Mouse (Mus musculus): Measurements from ENCODE around the gene Abraxas2. TPM values are rescaled to one million over a fixed set of nuclear protein-coding genes. Genes with fewer than 3 reads are reported as not detected.
A peak's percentile ranks its signal among the peaks of the same experiment; 100 is the strongest.

Abraxas2 gene
- polyA plus RNA-seq (2016; fragmentation: Nextera tagmentation; extraction: Ambion mirVana) = 36.2 and 36.6 TPM in 2 replicates

DNA sequence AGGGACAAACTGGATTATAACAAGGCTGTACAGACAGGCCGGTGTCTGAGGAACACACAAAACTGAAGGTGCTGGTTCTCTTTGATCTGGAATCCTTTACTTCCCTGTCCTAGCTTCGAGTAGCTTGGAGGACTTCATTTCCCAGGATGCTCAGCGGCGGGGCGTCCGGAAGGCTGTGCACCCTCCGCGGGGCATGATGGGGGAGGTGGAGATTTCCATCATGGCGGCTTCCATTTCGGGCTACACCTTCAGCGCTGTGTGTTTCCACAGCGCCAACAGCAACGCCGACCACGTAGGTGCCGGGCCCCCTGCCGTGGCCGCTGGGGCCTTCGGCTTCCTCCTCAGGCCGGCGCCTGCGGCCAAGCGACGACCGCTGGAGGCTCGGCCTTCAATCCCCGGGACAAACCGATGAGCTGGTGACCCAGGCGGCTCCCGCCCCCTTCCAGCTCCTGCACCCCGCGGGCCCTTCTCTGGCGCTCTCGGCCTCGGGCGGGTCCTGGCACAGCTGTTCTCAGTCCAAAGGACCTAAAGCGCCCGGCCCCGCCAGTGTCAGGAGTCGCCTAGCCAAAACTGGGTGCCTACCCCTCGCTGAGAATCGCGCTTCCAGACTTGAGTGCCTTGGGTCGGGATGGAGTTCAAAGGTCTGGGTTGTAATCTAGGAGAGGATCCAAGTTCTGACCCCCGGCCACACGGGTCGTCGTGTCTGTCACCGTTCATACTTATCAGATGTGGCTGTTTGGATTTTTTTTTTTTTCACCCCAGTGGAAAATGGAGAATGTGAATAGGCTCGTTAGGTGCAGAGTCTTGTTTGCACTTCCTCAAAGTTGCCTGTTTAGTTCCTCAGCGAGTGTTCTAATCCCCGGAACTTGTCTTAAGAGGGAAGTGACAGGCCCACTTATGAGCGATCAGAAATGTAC, at the start of gene Abraxas2:
Gene Abraxas2, plus strand, starts transcription at position 184 of the 917 bp plus-strand sequence.
- peaks cover 11% of the 10 kb centered on the region for H3K4me1 ChIP-seq
- under 1% methylated on average over 53 of the region's 53 CpGs for WGBS

GRCm38 (mm10) chr7:132809721-132810120, 49.3 kb upstream of the Abraxas2 start:
- no peak for DNase-seq (ENCODE audit: low spot score)
- Histone ChIP-seq H3K4me3 (peak overlapping the region; percentile 35), H3K9me3 (replicated peaks) (no peaks in the 10 kb centered on the region), H3K4me1 (peaks cover 93% of the 10 kb centered on the region), H3K27me3 (ENCODE audit: low read depth, poor library complexity, severe bottlenecking) (no peaks in the 10 kb centered on the region), H3K36me3 (no peaks in the 10 kb centered on the region), H3K27ac (replicated peaks) (peak overlapping the region; percentile 90)
- WGBS = 33% methylated on average over 6 of the region's 6 CpGs

More for the DNA sequence above, at the start of gene Abraxas2:
- H3K4me3 ChIP-seq = peak within 1 kb of the TSS; percentile 91
- H3K9me3 ChIP-seq (replicated peaks) = no peaks in the 10 kb centered on the region
- DNase-seq (ENCODE audit: low spot score) = peak; percentile 88
- peak within 1 kb of the TSS; percentile 92 for H3K27ac ChIP-seq (replicated peaks)
- no peaks in the 10 kb centered on the region for H3K27me3 ChIP-seq (ENCODE audit: low read depth, poor library complexity, severe bottlenecking)
- H3K36me3 ChIP-seq = no peaks in the 10 kb centered on the region; the same call in 1 of the 2 replicates

GRCm38 (mm10) chr7:132810368-132810767, 48.7 kb upstream of the Abraxas2 start:
- Histone ChIP-seq H3K27ac (replicated peaks) (peak overlapping the region; percentile 90), H3K27me3 (ENCODE audit: low read depth, poor library complexity, severe bottlenecking) (no peaks in the 10 kb centered on the region), H3K4me1 (peaks cover 95% of the 10 kb centered on the region), H3K36me3 (no peaks in the 10 kb centered on the region), H3K4me3 (peak overlapping the region; percentile 20; the same call in 1 of the 2 replicates), H3K9me3 (replicated peaks) (no peaks in the 10 kb centered on the region)
- DNase-seq (ENCODE audit: low spot score) = peak; percentile 40
- 17% methylated on average over 6 of the region's 6 CpGs for WGBS

DNA sequence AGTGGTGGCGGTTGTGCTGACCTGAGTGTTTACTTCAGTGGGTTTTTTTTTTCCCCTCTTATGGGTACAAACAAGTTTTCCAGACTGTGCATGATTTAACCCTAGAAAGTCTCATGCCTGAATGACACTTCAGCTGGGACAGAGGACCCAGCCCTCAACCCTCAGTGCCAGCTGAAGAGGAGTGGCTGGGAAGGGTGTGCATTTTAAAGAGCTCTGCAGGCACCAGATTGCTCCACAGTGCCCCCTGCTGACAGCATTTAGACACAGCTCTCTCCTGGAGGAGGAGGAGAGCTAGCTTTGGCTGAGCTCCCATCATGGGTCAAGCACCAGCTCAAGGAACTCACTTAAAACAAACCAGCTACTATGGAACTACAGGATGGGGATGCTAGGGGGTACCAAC, 48.1 kb upstream of the Abraxas2 start:
- no peaks in the 10 kb centered on the region for H3K36me3 ChIP-seq
- DNase-seq (ENCODE audit: low spot score) = peak; percentile 88
- peak overlapping the region; percentile 75 for H3K4me3 ChIP-seq
- peak overlapping the region; percentile 90; the same call in 1 of the 2 replicates for H3K27ac ChIP-seq (replicated peaks)
- WGBS = 59% methylated on average over 1 of the region's 1 CpGs
- H3K27me3 ChIP-seq (ENCODE audit: low read depth, poor library complexity, severe bottlenecking) = no peaks in the 10 kb centered on the region
- no peaks in the 10 kb centered on the region for H3K9me3 ChIP-seq (replicated peaks)
- peaks cover 95% of the 10 kb centered on the region for H3K4me1 ChIP-seq

- Histone ChIP-seq H3K27ac (replicated peaks) (peak overlapping the region; percentile 92), H3K9me3 (replicated peaks) (no peaks in the 10 kb centered on the region), H3K4me3 (peak overlapping the region; percentile 75), H3K4me1 (peaks cover 93% of the 10 kb centered on the region), H3K36me3 (no peaks in the 10 kb centered on the region), H3K27me3 (ENCODE audit: low read depth, poor library complexity, severe bottlenecking) (no peaks in the 10 kb centered on the region)
- peak; percentile 50 for DNase-seq (ENCODE audit: low spot score)
- 17% methylated on average over 23 of the region's 23 CpGs for WGBS
Measured at GRCm38 (mm10) chr7:132811716-132812618, 47.1 kb upstream of the Abraxas2 start.

DNA sequence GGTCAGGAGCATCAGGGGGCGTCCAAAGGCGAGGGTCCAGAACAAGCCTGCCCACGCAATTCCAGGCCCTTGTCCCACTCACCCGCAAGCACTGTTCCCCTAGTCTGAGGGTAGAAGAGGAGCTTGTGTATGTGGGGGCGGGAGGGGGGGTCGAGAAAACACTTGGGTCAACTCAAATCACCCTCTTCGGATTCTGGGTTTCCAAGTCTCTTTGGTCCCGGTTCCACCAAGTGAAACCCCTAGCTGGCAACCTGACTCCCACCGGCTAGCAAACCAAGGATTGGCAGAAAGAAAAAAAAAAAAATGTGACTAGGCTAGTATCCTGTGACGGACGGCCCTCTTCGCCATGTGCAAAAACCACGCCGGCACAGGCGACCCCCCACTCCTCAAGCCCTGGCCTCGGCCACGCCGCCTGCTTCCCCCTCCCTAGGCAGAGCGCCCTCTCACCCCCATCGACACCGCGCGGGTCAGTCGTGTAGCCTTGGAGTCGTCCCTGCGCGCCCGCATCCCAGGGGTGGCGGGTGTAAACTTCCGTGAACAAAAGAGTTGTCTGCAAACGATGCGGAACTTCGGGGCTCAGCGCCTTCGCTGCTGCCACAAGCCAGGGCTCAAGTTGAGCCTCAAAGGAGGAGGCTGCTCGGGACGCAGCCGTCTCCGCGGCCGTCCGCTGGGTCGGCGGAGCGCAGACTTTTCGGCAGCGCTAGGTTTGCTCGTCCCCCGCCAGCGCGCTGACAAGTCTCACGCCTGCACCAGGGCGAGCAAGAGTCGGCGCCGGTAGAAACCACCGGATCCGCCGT, 46.2 kb upstream of the Abraxas2 start:
- Histone ChIP-seq H3K36me3 (no peaks in the 10 kb centered on the region), H3K27me3 (ENCODE audit: low read depth, poor library complexity, severe bottlenecking) (no peaks in the 10 kb centered on the region), H3K4me1 (peaks cover 87% of the 10 kb centered on the region), H3K27ac (replicated peaks) (peak overlapping the region; percentile 92), H3K4me3 (peak overlapping the region; percentile 75), H3K9me3 (replicated peaks) (no peaks in the 10 kb centered on the region)
- WGBS = under 1% methylated on average over 59 of the region's 59 CpGs
- peak; percentile 76 for DNase-seq (ENCODE audit: low spot score)

DNA sequence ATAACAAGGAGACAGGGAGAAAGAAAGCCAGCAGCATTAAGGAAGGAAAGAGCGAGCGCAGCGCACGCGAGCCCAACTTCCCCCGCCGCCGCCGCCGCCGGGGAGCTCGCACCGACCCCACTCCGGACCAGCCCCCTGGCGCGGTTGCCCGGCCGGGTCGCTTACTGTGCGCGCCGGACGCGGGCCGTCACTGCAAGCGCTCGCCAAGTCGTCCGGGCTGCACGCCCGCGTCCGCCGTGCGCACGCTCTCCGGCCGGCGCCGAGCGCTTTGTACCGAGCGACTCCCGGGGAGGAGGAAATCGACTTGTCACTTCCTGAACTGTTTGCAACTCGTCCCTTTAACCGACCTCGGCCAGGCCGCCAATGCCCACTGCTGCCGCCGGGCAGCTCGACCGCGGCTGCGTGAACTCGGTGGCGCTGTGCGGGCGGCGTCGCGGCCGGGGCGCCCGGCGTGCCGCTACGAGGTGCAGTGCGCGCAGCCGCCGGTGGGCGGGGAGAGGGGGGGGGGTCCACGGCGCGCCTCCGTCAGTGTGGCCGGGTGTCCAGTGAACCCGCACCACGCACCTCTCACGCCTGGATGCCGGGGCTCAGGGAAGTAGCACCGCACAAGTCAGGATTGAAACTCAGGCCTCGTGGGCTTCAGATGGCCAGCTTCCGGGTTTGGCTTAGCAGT, 45.5 kb upstream of the Abraxas2 start, which contains the start of gene Fam53b:
Gene Fam53b, minus strand, starts transcription at position 471 of the 673 bp plus-strand sequence.
- no peaks in the 10 kb centered on the region for H3K9me3 ChIP-seq (replicated peaks)
- WGBS = under 1% methylated on average over 75 of the region's 85 CpGs
- H3K4me1 ChIP-seq = peaks cover 79% of the 10 kb centered on the region
- peak; percentile 80 for DNase-seq (ENCODE audit: low spot score)
- H3K4me3 ChIP-seq = peak within 1 kb of the TSS; percentile 75
- peak within 1 kb of the TSS; percentile 92 for H3K27ac ChIP-seq (replicated peaks)
- H3K36me3 ChIP-seq = no peaks in the 10 kb centered on the region
- no peaks in the 10 kb centered on the region for H3K27me3 ChIP-seq (ENCODE audit: low read depth, poor library complexity, severe bottlenecking)

GRCm38 (mm10) chr7:132814089-132814450, 45.0 kb upstream of the Abraxas2 start:
- peaks cover 74% of the 10 kb centered on the region for H3K4me1 ChIP-seq
- H3K9me3 ChIP-seq (replicated peaks) = no peaks in the 10 kb centered on the region
- 4% methylated on average over 7 of the region's 7 CpGs for WGBS
- peaks cover 4% of the 10 kb centered on the region for H3K36me3 ChIP-seq
- peak overlapping the region; percentile 92 for H3K27ac ChIP-seq (replicated peaks)
- DNase-seq (ENCODE audit: low spot score) = no peak
- no peaks in the 10 kb centered on the region for H3K27me3 ChIP-seq (ENCODE audit: low read depth, poor library complexity, severe bottlenecking)
- peak overlapping the region; percentile 75 for H3K4me3 ChIP-seq

DNA sequence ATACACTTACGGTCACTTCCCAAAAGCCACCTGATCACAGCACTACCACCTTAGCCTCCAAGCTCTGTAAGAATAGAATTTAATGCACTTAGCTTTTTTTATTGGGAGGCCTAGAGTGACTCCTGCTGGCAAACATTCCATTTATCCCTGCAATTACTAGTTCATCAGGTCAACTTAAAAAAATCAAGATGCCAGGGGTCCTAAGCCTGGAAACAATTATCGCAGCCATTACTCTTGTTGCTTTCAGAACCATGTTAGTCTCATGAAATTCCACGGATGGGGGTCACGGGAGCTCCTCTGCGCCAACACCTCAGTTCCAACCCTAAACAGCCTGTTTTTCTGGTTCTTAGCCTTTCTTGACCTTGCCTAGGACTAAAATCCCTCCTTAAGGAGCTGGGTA, 43.9 kb upstream of the Abraxas2 start:
- Histone ChIP-seq H3K9me3 (replicated peaks) (no peaks in the 10 kb centered on the region), H3K4me3 (no peak overlapping the region), H3K27ac (replicated peaks) (no peak overlapping the region), H3K36me3 (peaks cover 4% of the 10 kb centered on the region), H3K27me3 (ENCODE audit: low read depth, poor library complexity, severe bottlenecking) (no peaks in the 10 kb centered on the region), H3K4me1 (peaks cover 64% of the 10 kb centered on the region)
- DNase-seq (ENCODE audit: low spot score) = no peak
- 76% methylated on average over 5 of the region's 5 CpGs for WGBS

- Histone ChIP-seq H3K9me3 (replicated peaks) (no peaks in the 10 kb centered on the region), H3K27ac (replicated peaks) (no peak overlapping the region), H3K27me3 (ENCODE audit: low read depth, poor library complexity, severe bottlenecking) (no peaks in the 10 kb centered on the region), H3K36me3 (peaks cover 11% of the 10 kb centered on the region), H3K4me1 (peaks cover 52% of the 10 kb centered on the region), H3K4me3 (no peak overlapping the region)
- no peak for DNase-seq (ENCODE audit: low spot score)
- WGBS = 66% methylated on average over 2 of the region's 2 CpGs
Measured at GRCm38 (mm10) chr7:132816528-132816927, 42.5 kb upstream of the Abraxas2 start.

DNA sequence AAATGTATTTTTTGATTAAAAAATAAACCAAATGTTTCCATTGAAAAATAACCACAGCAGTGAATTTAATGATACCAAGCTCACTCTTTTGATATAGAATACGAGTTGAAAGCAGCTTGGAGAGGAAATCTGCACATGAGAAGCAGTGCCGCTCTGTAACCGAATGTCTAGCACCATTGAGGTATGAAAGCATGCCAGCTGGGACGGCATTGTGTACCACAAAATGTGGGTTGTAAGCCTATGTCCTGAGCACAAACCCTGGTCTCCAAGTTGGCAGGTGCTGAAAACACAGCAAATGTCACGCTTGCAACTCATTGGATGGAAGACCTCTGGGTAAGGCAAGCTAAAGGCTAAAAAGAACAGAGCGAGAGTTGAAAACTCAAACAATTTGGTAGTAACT, 42.0 kb upstream of the Abraxas2 start:
- no peaks in the 10 kb centered on the region for H3K9me3 ChIP-seq (replicated peaks)
- peaks cover 11% of the 10 kb centered on the region for H3K36me3 ChIP-seq
- no peak overlapping the region for H3K4me3 ChIP-seq
- 88% methylated on average over 6 of the region's 6 CpGs for WGBS
- H3K27me3 ChIP-seq (ENCODE audit: low read depth, poor library complexity, severe bottlenecking) = no peaks in the 10 kb centered on the region
- no peak for DNase-seq (ENCODE audit: low spot score)
- H3K4me1 ChIP-seq = peaks cover 47% of the 10 kb centered on the region
- H3K27ac ChIP-seq (replicated peaks) = no peak overlapping the region
